In genomic region chr4:136284891-136285290, GRCm38 (mm10) we compare ENCODE assay signal across 8 mouse cellular contexts. TPM values are rescaled to one million over a fixed set of nuclear protein-coding genes. Genes with fewer than 3 reads are reported as not detected.
DNase-seq lines count a peak whose midpoint lies in the region; ATAC-seq and TF ChIP-seq lines count a peak whose summit lies in the region.

No protein-coding gene starts in this region.

- peak overlapping the region; percentile 65 for H3K4me3 ChIP-seq in heart, embryonic 13.5 days
- peak overlapping the region; percentile 87 for H3K4me3 ChIP-seq in bone marrow, adult 2 months (replicated peaks; ENCODE audit: control insufficient read depth, low read depth, low read length)
- H3K4me3 ChIP-seq in forebrain, embryonic 13.5 days: peak overlapping the region; percentile 72
- H3K4me3 ChIP-seq in limb, embryonic 11.5 days (ENCODE audit: low read depth, low read length): peak overlapping the region; percentile 62
- H3K4me3 ChIP-seq in myocyte: peak overlapping the region; percentile 93

- peaks cover 34% of the 10 kb centered on the region for H3K36me3 ChIP-seq in heart, embryonic 13.5 days
- H3K36me3 ChIP-seq in forebrain, embryonic 13.5 days (ENCODE audit: poor library complexity, severe bottlenecking): peaks cover 24% of the 10 kb centered on the region
- peaks cover 11% of the 10 kb centered on the region for H3K36me3 ChIP-seq in limb, embryonic 11.5 days (ENCODE audit: control insufficient read depth, insufficient read depth, low read length)
- peaks cover 16% of the 10 kb centered on the region for H3K36me3 ChIP-seq in myocyte (ENCODE audit: control insufficient read depth, insufficient read depth)

- peak overlapping the region; percentile 99 for H3K27ac ChIP-seq in heart, embryonic 13.5 days (replicated peaks)
- H3K27ac ChIP-seq in bone marrow, adult 2 months (ENCODE audit: control insufficient read depth, insufficient read depth, low read depth, low read length, poor library complexity): no peak overlapping the region; the same call in 1 of the 2 replicates
- H3K27ac ChIP-seq in forebrain, embryonic 13.5 days: peak overlapping the region; percentile 96
- H3K27ac ChIP-seq in limb, embryonic 11.5 days (replicated peaks; ENCODE audit: low read depth, low read length): no peak overlapping the region; the same call in 1 of the 2 replicates

- peaks cover 47% of the 10 kb centered on the region for H3K4me1 ChIP-seq in heart, embryonic 13.5 days
- no peaks in the 10 kb centered on the region for H3K4me1 ChIP-seq in bone marrow, adult 2 months (ENCODE audit: control insufficient read depth, insufficient read depth, low read length)
- peaks cover 48% of the 10 kb centered on the region for H3K4me1 ChIP-seq in forebrain, embryonic 13.5 days
- peaks cover 5% of the 10 kb centered on the region; the same call in 1 of the 2 replicates for H3K4me1 ChIP-seq in limb, embryonic 11.5 days (ENCODE audit: control insufficient read depth, insufficient read depth, low read length)

- TF ChIP-seq CTCF in bone marrow, adult 2 months (IDR thresholded peaks at IDR 0.05; ENCODE audit: control insufficient read depth, insufficient read depth, low read length): no peak

- H3ac ChIP-seq in myocyte (ENCODE audit: control insufficient read depth, insufficient read length): peak overlapping the region; percentile 75

- peak overlapping the region; percentile 94 for H3K4me2 ChIP-seq in heart, embryonic 13.5 days
- H3K4me2 ChIP-seq in forebrain, embryonic 13.5 days: peak overlapping the region; percentile 87
- H3K4me2 ChIP-seq in limb, embryonic 11.5 days (ENCODE audit: low read depth, severe bottlenecking): peak overlapping the region; percentile 79
- H3K4me2 ChIP-seq in myocyte (ENCODE audit: low read depth): peak overlapping the region; percentile 80

- peak overlapping the region; percentile 88 for H3K9ac ChIP-seq in heart, embryonic 13.5 days
- H3K9ac ChIP-seq in forebrain, embryonic 13.5 days: peak overlapping the region; percentile 79
- H3K9ac ChIP-seq in limb, embryonic 11.5 days (ENCODE audit: low read length): peak overlapping the region; percentile 69; the same call in 1 of the 2 replicates

- peaks cover 17% of the 10 kb centered on the region for H3K79me2 ChIP-seq in myocyte (ENCODE audit: control insufficient read depth, insufficient read depth)

- ATAC-seq in heart, embryonic 13.5 days (ENCODE audit: extremely low read depth, insufficient number of reproducible peaks, low FRiP score, low TSS enrichment): no peak
- ATAC-seq in forebrain, embryonic 13.5 days: 0 out of 2 replicates have a peak, but pooled peaks have one; percentile 0
- ATAC-seq in limb, embryonic 11.5 days (ENCODE audit: insufficient number of reproducible peaks, low FRiP score, low TSS enrichment, low read depth): no peak

- no peak for TF ChIP-seq POLR2A in bone marrow, adult 2 months (IDR thresholded peaks at IDR 0.05; ENCODE audit: borderline replicate concordance, control insufficient read depth, low read depth, low read length)
- no peak for TF ChIP-seq POLR2A in myocyte (IDR thresholded peaks at IDR 0.05; ENCODE audit: insufficient read length, low read depth)

- DNase-seq in heart, adult 9 months (ENCODE audit: low spot score in 2 of 2): no peak
- DNase-seq in limb, embryonic 11.5 days (ENCODE audit: low spot score): no peak
- DNase-seq in MN1 (ENCODE audit: low spot score): no peak
- no peak for DNase-seq in right cerebral cortex, adult 18-20 months

- 15% methylated on average over 6 of the region's 6 CpGs for WGBS in heart, embryonic 13.5 days
- WGBS in bone marrow, adult 2 months: 44% methylated on average over 6 of the region's 6 CpGs
- WGBS in forebrain, embryonic 13.5 days: 17% methylated on average over 6 of the region's 6 CpGs
- WGBS in limb, embryonic 11.5 days: 52% methylated on average over 6 of the region's 6 CpGs

- no peaks in the 10 kb centered on the region for H3K27me3 ChIP-seq in heart, embryonic 13.5 days (replicated peaks)
- peaks cover 13% of the 10 kb centered on the region for H3K27me3 ChIP-seq in forebrain, embryonic 13.5 days
- H3K27me3 ChIP-seq in limb, embryonic 11.5 days (ENCODE audit: control insufficient read depth, insufficient read depth, low read length): peaks cover 4% of the 10 kb centered on the region
- H3K27me3 ChIP-seq in myocyte (ENCODE audit: control insufficient read depth, insufficient read depth, insufficient read length): no peaks in the 10 kb centered on the region

- H3K9me3 ChIP-seq in heart, embryonic 13.5 days: peaks cover 8% of the 10 kb centered on the region
- H3K9me3 ChIP-seq in forebrain, embryonic 13.5 days (replicated peaks): 0 out of 2 replicates have a peak, but pooled peaks cover 3% of the 10 kb centered on the region
- no peaks in the 10 kb centered on the region; the same call in 1 of the 2 replicates for H3K9me3 ChIP-seq in limb, embryonic 11.5 days (ENCODE audit: control insufficient read depth, low read length)

TF ChIP-seq in myocyte, 11 proteins besides CTCF, POLR2A, EP300 and RAD21:
- TF ChIP-seq USF1 (IDR thresholded peaks at IDR 0.05; ENCODE audit: low read depth): no peak
TF ChIP-seq in myocyte: peak in this region for 0.

RNA-seq across cellular contexts. Expression of gene Zfp46, which starts 0.4 kb away (rescaled TPM):
- 18.3 and 19.7 TPM in 2 replicates for polyA plus RNA-seq in heart, embryonic 13.5 days (2015; fragmentation: Nextera tagmentation; extraction: Ambion mirVana)
- 2.5 and 3.8 TPM in 2 replicates for polyA plus RNA-seq in bone marrow, adult 2 months (2011; ENCODE audit: insufficient read depth, insufficient read length, low replicate concordance, missing spikeins)
- polyA plus RNA-seq in forebrain, embryonic 13.5 days (2015; fragmentation: Nextera tagmentation; extraction: Ambion mirVana): 30.7 and 32.9 TPM in 2 replicates
- polyA plus RNA-seq in limb, embryonic 11.5 days (2014; fragmentation: Nextera tagmentation; extraction: Ambion mirVana): 25.3 and 26.0 TPM in 2 replicates
- polyA plus RNA-seq in myocyte (2012; fragmentation: generic; extraction: Trizol): 9.4 TPM

RNA-seq across cellular contexts. Expression of gene Hnrnpr, which starts 25.9 kb away (rescaled TPM):
- polyA plus RNA-seq in heart, embryonic 13.5 days (2015; fragmentation: Nextera tagmentation; extraction: Ambion mirVana): 109 and 116 TPM in 2 replicates
- 76.2 and 86.6 TPM in 2 replicates for polyA plus RNA-seq in bone marrow, adult 2 months (2011; ENCODE audit: insufficient read depth, insufficient read length, low replicate concordance, missing spikeins)
- 273 and 295 TPM in 2 replicates for polyA plus RNA-seq in forebrain, embryonic 13.5 days (2015; fragmentation: Nextera tagmentation; extraction: Ambion mirVana)
- polyA plus RNA-seq in limb, embryonic 11.5 days (2014; fragmentation: Nextera tagmentation; extraction: Ambion mirVana): 192 and 196 TPM in 2 replicates
- 25.1 TPM for polyA plus RNA-seq in myocyte (2012; fragmentation: generic; extraction: Trizol)

RNA-seq across cellular contexts. Expression of gene Tcea3, which starts 37.4 kb away (rescaled TPM):
- polyA plus RNA-seq in heart, embryonic 13.5 days (2015; fragmentation: Nextera tagmentation; extraction: Ambion mirVana): 58.8 and 62.7 TPM in 2 replicates
- 8.1 TPM in 1 of 2 replicates, not detected in the other for polyA plus RNA-seq in bone marrow, adult 2 months (2011; ENCODE audit: insufficient read depth, insufficient read length, low replicate concordance, missing spikeins)
- polyA plus RNA-seq in forebrain, embryonic 13.5 days (2015; fragmentation: Nextera tagmentation; extraction: Ambion mirVana): 0.52 and 0.66 TPM in 2 replicates
- polyA plus RNA-seq in limb, embryonic 11.5 days (2014; fragmentation: Nextera tagmentation; extraction: Ambion mirVana): 3.1 and 3.8 TPM in 2 replicates
- 5.5 TPM for polyA plus RNA-seq in myocyte (2012; fragmentation: generic; extraction: Trizol)

Comparison
In these comparisons a context has a peak if more than half of its experiments do, and no peak if none do; other contexts are left out.
1. H3K27ac ChIP-seq: peak in heart, embryonic 13.5 days (single experiment) and forebrain, embryonic 13.5 days (single experiment); none in bone marrow, adult 2 months (single experiment) and limb, embryonic 11.5 days (single experiment).
2. Peak in every context shown above with its lines, with median percentiles within 50 percentile points of each other: H3K4me2 ChIP-seq, H3K4me3 ChIP-seq and H3K9ac ChIP-seq.